ENCODE assay signal across 8 mouse cellular contexts in genomic region chr11:46058011-46058410, GRCm38 (mm10). TPM values are rescaled to one million over a fixed set of nuclear protein-coding genes. Genes with fewer than 3 reads are reported as not detected.
DNase-seq lines count a peak whose midpoint lies in the region.

No protein-coding gene starts in this region.

- peak; percentile 36 to 67 for DNase-seq in heart, adult 18-20 months
- no peak for DNase-seq in heart, postnatal 36 days
- peak; percentile 61 for DNase-seq in NIH3T3 (ENCODE audit: low read depth)
- DNase-seq in heart, postnatal 10 days, result peak; percentile 53 to 62
- DNase-seq in lung, postnatal 10 days, result peak; percentile 27
- DNase-seq in thymus, adult 18-20 months, result no peak
- DNase-seq in thymus, postnatal 14 days, result no peak
- no peak for DNase-seq in urinary bladder, postnatal 36 days (ENCODE audit: low spot score in 2 of 2)

- intact Hi-C loops in heart, postnatal 36 days (cut with DNase I), result no loop called here
- intact Hi-C loops in heart, postnatal 10 days (cut with DNase I), result loop anchor here (5.0 kb wide), 1 partner anchor 34 kb away; no protein-coding TSS in a partner anchor

RNA-seq across cellular contexts. Expression of gene Adam19, which starts 2.2 kb away (rescaled TPM):
- total RNA-seq in heart, adult 18-20 months (2021), result 10 to 100 TPM; 48.1 to 54.5 TPM
- total RNA-seq in heart, postnatal 36 days (2021), result 10 to 100 TPM; 21.2 to 49.2 TPM
- total RNA-seq in heart, postnatal 10 days (2021), result 100 to 1,000 TPM; 115 to 153 TPM

RNA-seq across cellular contexts. Expression of gene Gm12166, which starts 5.9 kb away (rescaled TPM):
- 1 to 10 TPM; 1.0 to 2.9 TPM for total RNA-seq in heart, adult 18-20 months (2021)
- 1 to 10 TPM; 1.3 to 1.9 TPM for total RNA-seq in heart, postnatal 36 days (2021)
- 1 to 10 TPM; 2.5 to 3.4 TPM for total RNA-seq in heart, postnatal 10 days (2021)

Comparison
In these comparisons a context has a peak if more than half of its experiments do, and no peak if none do; other contexts are left out.
1. DNase-seq: peak in heart, adult 18-20 months (2 of 2), NIH3T3 (single experiment), heart, postnatal 10 days (2 of 2) and lung, postnatal 10 days (single experiment); none in heart, postnatal 36 days (0 of 2), thymus, adult 18-20 months (0 of 2), thymus, postnatal 14 days (single experiment) and urinary bladder, postnatal 36 days (0 of 2).